Mouse (Mus musculus) gonadal fat pad, adult 2 months (tissue): ENCODE measurements around the gene Il4. TPM values are rescaled to one million over a fixed set of nuclear protein-coding genes. Genes with fewer than 3 reads are reported as not detected.
"Not testable (repeated sequence)": the region's sequence is repeated elsewhere in the genome, so short reads cannot be mapped to it uniquely, and the experiment has no call there.

Experiments
- DNase-seq: peaks from one replicate; pipeline ENCODE4 v3.0.0-alpha.2; 2012; ENCODE audit warnings: low read depth
- polyA plus RNA-seq: library from polyadenylated mRNA; depleted of rRNA; stranded (reverse); fragments of >200 nt; gene quantifications from 2 replicates; pipeline ENCODE4 v1.2.3, GENCODE M21; 2012; rRNA removed

The Il4 gene
- polyA plus RNA-seq, 1 experiment = not detected

DNA sequence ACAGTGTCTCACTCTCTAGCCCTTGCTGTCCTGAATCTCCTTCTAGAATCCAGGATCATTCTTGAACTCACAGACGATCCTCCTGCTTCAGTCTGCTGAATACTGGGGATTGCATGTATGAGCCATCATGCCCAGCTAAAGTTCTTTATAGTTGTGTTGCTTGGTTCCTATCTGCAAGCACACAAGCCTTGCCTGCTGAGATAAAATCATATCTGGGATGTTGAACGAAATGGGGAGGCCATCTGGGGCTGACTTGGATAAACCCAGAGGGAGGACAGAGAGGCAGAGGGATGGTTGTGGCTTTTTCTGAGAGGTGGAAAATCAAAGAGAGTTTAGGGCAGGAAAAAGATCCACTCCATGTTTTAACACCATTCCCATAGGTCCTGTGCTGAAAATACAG, 56.5 kb downstream of the Il4 start:
- no peak for DNase-seq

DNA sequence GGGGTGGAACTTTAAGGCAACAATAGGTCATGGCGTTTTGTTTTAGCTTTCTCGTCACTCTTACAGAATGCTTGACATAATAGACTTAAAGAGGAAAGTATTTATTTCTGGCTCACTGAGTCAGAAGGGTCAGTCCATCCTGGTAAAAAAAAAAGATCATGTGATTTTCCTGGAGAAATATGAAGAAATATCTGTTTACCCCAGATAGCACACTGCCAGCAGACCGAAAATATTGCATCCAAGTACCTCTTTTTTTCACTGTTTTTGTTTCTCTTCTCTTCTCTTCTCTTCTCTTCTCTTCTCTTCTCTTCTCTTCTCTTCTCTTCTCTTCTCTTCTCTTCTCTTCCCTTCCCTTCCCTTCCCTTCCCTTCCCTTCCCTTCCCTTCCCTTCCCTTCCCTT, 58.5 kb downstream of the Il4 start:
- not testable (repeated sequence) for DNase-seq

DNA sequence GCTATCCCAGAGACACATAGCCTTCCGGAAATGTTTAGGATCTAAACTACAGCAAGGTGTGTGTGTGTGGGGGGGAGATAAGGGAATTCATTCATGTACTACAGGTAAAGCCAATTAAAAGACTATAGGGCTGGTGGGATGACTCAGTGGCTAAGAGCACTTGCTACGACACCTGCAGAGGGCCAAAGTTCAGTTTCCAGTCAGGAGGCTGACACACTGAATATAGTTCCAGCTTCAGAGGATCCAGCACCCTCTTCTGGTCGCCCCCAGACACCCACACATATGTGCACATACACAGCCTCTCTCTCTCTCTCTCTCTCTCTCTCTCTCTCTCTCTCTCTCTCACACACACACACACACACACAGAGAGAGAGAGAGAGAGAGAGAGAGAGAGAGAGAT, 60.5 kb downstream of the Il4 start:
- DNase-seq = not testable (repeated sequence)

DNA sequence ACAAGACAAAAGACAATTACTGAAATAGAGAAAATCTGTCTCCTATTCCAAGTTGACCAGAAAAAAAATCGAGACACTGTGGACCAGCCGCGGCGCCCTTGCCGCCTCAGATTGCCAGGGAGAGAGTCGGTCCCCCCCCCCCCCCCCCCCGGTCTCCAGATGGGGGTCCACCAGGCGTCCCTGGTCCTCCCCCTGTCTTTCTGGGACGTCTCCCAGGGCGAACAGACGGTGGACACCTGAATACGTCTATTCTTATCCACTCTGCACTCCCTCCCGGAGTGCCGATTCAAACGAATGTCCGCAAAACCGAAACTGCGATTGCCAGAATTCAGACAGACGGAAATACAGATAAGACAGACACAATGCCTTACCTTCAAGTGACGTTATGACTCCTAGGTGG, 61.9 kb downstream of the Il4 start:
- not testable (repeated sequence) for DNase-seq

Other genes starting within 250 kb of the Il4 start
- not detected in 2 replicates for gene Leap2, start 195.5 kb downstream of the Il4 start, polyA plus RNA-seq
- gene Uqcrq, start 187.8 kb downstream of the Il4 start, polyA plus RNA-seq = 537 and 665 TPM in 2 replicates
- gene Gdf9, start 187.6 kb downstream of the Il4 start, polyA plus RNA-seq = 0.88 and 1.5 TPM in 2 replicates
- gene Gm10447, start 161.6 kb downstream of the Il4 start, polyA plus RNA-seq = 1.3 and 1.4 TPM in 2 replicates
- 12.6 and 12.8 TPM in 2 replicates for gene Shroom1, start 161.5 kb downstream of the Il4 start, polyA plus RNA-seq
- not detected in 2 replicates for gene Gm9837, start 148.2 kb downstream of the Il4 start, polyA plus RNA-seq
- gene Gm9945, start 138.5 kb downstream of the Il4 start, polyA plus RNA-seq = not detected in 2 replicates
- gene Sowaha, start 138.4 kb downstream of the Il4 start, polyA plus RNA-seq = 0.15 and 0.19 TPM in 2 replicates
- 24.9 and 27.7 TPM in 2 replicates for gene Sept8, start 99.4 kb downstream of the Il4 start, polyA plus RNA-seq
- gene Kif3a, start 51.3 kb downstream of the Il4 start, polyA plus RNA-seq = 5.9 and 6.4 TPM in 2 replicates
- 0.41 TPM in 1 of 2 replicates, not detected in the other for gene Il13, start 16.0 kb upstream of the Il4 start, polyA plus RNA-seq
- 7.4 and 8.7 TPM in 2 replicates for gene Rad50, start 88.7 kb upstream of the Il4 start, polyA plus RNA-seq
- gene Il5, start 102.1 kb upstream of the Il4 start, polyA plus RNA-seq = 0.20 TPM in 1 of 2 replicates, not detected in the other
- gene Irf1, start 151.3 kb upstream of the Il4 start, polyA plus RNA-seq = 43.6 and 47.0 TPM in 2 replicates
- 0.28 and 0.71 TPM in 2 replicates for gene Gm17334, start 154.5 kb upstream of the Il4 start, polyA plus RNA-seq
- 5.8 and 7.0 TPM in 2 replicates for gene Gm12216, start 240.6 kb upstream of the Il4 start, polyA plus RNA-seq